Comparison of ENCODE assay signal across 8 mouse cellular contexts in the genomic region with DNA sequence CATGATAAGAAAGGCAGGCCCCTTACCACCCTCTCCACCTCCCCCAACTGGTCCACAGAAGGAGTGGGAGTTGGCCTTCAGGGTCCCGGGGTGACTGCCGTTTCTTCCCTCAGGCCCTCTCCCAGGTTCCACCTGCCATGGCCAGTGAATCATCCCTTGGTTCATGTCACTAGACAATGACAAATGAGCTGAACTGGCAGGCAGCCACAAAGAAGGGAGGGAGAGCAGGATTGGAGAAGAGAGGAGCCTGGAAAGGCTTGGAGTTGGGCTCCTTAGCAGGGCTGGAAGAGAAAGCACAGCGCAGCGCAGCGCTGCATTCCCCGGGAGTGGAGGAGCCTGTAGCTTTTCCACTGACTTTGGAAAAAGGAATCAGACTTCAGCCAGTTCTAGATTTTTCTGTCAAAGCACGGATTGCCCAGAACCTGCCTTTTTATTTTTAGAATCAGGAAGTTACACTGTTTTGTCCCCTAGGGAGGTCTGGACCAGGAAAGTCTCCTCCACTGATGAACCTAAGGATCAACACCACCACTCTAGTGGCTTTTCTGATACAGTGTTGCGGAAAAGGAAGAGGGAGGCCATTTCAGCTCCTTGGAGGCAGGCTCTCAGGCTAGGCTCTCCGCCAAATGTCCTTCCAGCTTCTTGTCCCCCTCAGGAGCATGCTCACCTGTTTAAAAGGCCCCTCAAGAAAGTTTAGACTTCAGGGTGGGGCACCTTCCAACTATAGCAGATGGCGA. TPM values are rescaled to one million over a fixed set of nuclear protein-coding genes. Genes with fewer than 3 reads are reported as not detected.
DNase-seq lines count a peak whose midpoint lies in the region; ATAC-seq lines count a peak whose summit lies in the region.

No protein-coding gene starts in this region.

- peak; percentile 96 for DNase-seq in heart, adult 11 months
- no peak for DNase-seq in heart, postnatal 25 days (ENCODE audit: low spot score)
- DNase-seq in adrenal gland, adult (ENCODE audit: inconsistent age in 2 of 2, low spot score in 1 of 2), result peak; percentile 92 to 98
- DNase-seq in heart, adult 8-10 months (ENCODE audit: low spot score), result peak; percentile 65
- DNase-seq in ovary, adult 18-20 months (ENCODE audit: low spot score), result peak; percentile 54

- peak overlapping the region; percentile 15; the same call in 1 of the 2 replicates for H3K4me2 ChIP-seq in kidney, embryonic 14.5 days (replicated peaks; ENCODE audit: low read depth, low read length)

- peak; percentile 32; the same call in 1 of the 2 replicates for ATAC-seq in kidney, embryonic 14.5 days (ENCODE audit: low FRiP score, low TSS enrichment)
- ATAC-seq in erythroblast, adult 5-6 weeks (replicated peaks; ENCODE audit: low FRiP score, poor library complexity, severe bottlenecking), result no peak
- no peak for ATAC-seq in megakaryocyte progenitor cell, adult 5-6 weeks (replicated peaks; ENCODE audit: poor library complexity)

- H3K27me3 ChIP-seq in kidney, embryonic 14.5 days (ENCODE audit: control insufficient read depth, insufficient read depth, low read length), result no peaks in the 10 kb centered on the region

- 48% methylated on average over 10 of the region's 10 CpGs for WGBS in kidney, embryonic 14.5 days

- no peak overlapping the region for H3K9ac ChIP-seq in kidney, embryonic 14.5 days (ENCODE audit: low read depth, low read length)

- H3K9me3 ChIP-seq in kidney, embryonic 14.5 days (ENCODE audit: control insufficient read depth, low read length), result no peaks in the 10 kb centered on the region

- H3K4me1 ChIP-seq in kidney, embryonic 14.5 days (ENCODE audit: control insufficient read depth, insufficient read depth, low read length), result peaks cover 39% of the 10 kb centered on the region

- H3K4me3 ChIP-seq in kidney, embryonic 14.5 days (ENCODE audit: low read length), result no peak overlapping the region

- no peaks in the 10 kb centered on the region for H3K36me3 ChIP-seq in kidney, embryonic 14.5 days (ENCODE audit: control insufficient read depth, insufficient read depth, low read length)

- H3K27ac ChIP-seq in kidney, embryonic 14.5 days (ENCODE audit: low read depth, low read length), result peak overlapping the region; percentile 59; the same call in 1 of the 2 replicates

- intact Hi-C loops in heart, postnatal 25 days (cut with DNase I), result loop anchor here (2.0 kb wide), 1 partner anchor 32 kb away; no protein-coding TSS in a partner anchor

RNA-seq across cellular contexts. Expression of gene Rin3, which starts 4.0 kb away (rescaled TPM):
- 10 to 100 TPM; 14.0 to 17.5 TPM for total RNA-seq in heart, postnatal 25 days (2021)
- 10 to 100 TPM; 12.2 to 18.8 (median 17.0) TPM for total RNA-seq in heart, adult 8-10 months (2022)
- polyA plus RNA-seq in kidney, embryonic 14.5 days (2014; fragmentation: Nextera tagmentation; extraction: Ambion mirVana), result 6.7 and 9.2 TPM in 2 replicates
- total RNA-seq in erythroblast, adult 5-6 weeks (2015; ENCODE audit: low replicate concordance), result 42.0 and 48.8 TPM in 2 replicates
- 30.0 and 33.7 TPM in 2 replicates for total RNA-seq in erythroblast, adult 5-6 weeks (2017; ENCODE audit: low replicate concordance)
- 119 and 135 TPM in 2 replicates for total RNA-seq in megakaryocyte progenitor cell, adult 5-6 weeks (2015)
- total RNA-seq in megakaryocyte progenitor cell, adult 5-6 weeks (2017), result 68.0 and 70.5 TPM in 2 replicates
